Mouse (Mus musculus) megakaryocyte, adult 5-6 weeks (primary cell): ENCODE measurements around the gene C3. TPM values are rescaled to one million over a fixed set of nuclear protein-coding genes. Genes with fewer than 3 reads are reported as not detected.

Experiments
- ATAC-seq: 2 replicates; pipeline ENCODE4 v1.8.0; 2016; ENCODE audit warnings: mild to moderate bottlenecking, inconsistent platforms; ENCODE audit not compliant: poor library complexity, severe bottlenecking
- total RNA-seq, 2 experiments: library from RNA; stranded (forward) in 1 of 2; stranded (reverse) in 1 of 2; fragments of 153-499, 151-499 nt in 1 of 2; fragments of 221-1000, 200-1000 nt in 1 of 2; gene quantifications; 2 replicates each; pipeline versions ENCODE4 v1.2.3 to v1.2.4; 2015 to 2017

Gene C3
- total RNA-seq, 2 experiments from 2014 or later: 699 to 1,145 TPM

DNA sequence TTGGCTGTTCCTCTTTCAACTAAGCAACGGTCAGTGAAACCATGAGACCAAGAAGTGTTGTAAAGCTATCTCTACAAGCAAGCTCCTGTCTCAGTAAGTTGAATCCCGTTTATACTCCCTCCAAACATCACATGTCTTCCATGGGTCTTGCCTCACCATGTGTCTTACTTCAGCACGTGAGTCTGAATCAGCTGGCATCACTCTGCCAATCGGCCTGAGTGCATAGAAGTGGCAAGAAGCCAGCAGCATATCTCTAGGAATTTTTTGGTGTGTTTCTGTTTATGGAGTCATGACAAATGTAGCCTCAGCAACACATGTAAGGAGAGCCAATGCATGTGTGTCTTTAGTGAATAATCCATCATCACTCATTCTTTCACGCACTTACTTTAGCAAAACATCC lies 55.6 kb downstream of the C3 start:
- no peak for ATAC-seq

DNA sequence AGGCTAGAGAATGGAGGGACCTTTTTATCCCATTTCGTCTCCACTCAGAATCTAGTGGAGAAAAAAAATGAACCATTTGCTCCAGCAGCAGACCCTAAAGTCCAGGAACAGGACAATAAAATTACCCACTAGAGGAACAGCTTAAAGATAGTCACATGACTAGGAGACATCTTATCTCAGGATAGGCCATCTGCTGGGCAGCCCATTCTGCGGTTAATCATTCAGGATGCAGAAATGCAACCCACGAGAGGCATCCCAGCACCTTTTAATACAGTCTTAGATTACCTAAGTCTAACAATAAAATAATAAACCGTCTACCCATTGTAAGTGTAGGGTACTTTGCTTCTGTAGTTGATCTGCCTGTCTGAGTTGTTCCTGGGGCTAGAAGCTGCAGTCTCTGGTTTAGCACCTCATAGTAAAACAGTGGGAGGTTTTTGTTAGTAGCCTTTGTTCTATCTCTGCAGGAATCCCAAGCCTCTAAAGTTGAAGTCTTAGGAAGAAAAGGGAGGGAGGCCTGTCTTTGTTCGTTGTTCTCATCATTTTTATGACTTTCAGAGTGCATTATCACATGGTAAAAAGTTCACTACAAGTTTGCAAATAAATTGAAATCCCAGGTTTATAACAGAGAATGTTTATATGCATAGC lies 57.2 kb downstream of the C3 start:
- no peak for ATAC-seq

DNA sequence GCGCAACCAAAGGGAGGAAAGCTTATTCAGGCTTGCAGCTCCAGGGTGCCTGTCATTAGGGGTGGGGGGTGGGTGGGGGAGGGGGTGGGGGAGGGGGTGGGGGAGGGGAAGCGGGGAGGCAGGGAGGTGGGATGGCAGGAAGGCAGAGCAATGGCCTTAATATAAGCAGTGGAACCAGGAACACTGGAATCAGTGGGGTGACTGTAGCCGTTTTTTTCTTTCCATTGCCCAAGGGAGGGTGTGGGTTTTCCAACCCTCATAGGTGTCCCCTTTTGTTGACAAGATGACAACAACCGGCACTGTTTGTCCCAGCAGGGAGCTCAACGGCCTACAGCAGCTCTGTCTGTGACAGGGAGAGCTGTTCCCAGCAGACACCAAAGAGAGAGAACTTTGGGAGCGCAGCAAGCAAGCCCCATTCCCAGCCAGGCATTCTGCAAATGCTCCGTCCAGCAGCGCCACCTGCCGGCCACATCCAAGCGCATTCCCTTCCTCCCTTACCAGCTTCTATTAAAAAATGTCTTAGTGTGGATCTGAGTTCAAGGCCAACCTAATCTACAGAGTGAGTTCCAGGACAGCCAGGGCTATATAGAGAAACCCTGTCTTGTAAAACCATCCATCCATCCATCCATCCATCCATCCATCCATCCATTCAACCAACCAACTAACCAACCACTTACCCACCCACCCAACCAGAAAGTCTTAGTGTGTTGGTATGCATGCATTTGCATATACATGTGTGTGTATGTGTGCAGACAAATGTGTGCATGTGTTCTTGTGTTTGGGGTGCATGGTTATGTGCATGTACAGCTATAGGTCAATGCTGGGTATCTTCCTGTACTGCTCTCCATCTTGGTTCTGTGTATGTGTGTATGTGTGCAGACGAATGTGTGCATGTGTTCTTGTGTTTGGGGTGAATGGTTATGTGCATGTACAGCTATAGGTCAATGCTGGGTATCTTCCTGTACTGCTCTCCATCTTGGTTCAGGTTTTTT lies 60.8 kb downstream of the C3 start:
- ATAC-seq: peak; percentile 92

Other genes with a start within 250 kb of the C3 start
- gene Acer1, start 246.0 kb downstream of the C3 start, total RNA-seq (2015): not detected in 2 replicates
- 0.04 TPM in 1 of 2 replicates, not detected in the other for gene Acer1, start 246.0 kb downstream of the C3 start, total RNA-seq (2017)
- 19.1 and 20.0 TPM in 2 replicates for gene Clpp, start 237.8 kb downstream of the C3 start, total RNA-seq (2015)
- gene Clpp, start 237.8 kb downstream of the C3 start, total RNA-seq (2017): 25.1 and 27.3 TPM in 2 replicates
- gene Alkbh7, start 230.8 kb downstream of the C3 start, total RNA-seq (2015): 13.0 and 14.0 TPM in 2 replicates
- gene Alkbh7, start 230.8 kb downstream of the C3 start, total RNA-seq (2017): 7.6 and 12.8 TPM in 2 replicates
- not detected in 2 replicates for gene Pspn, start 228.1 kb downstream of the C3 start, total RNA-seq (2015)
- gene Pspn, start 228.1 kb downstream of the C3 start, total RNA-seq (2017): not detected in 2 replicates
- 41.1 and 45.2 TPM in 2 replicates for gene Gtf2f1, start 216.8 kb downstream of the C3 start, total RNA-seq (2015)
- 88.0 and 95.6 TPM in 2 replicates for gene Gtf2f1, start 216.8 kb downstream of the C3 start, total RNA-seq (2017)
- gene Gm17949, start 216.7 kb downstream of the C3 start, total RNA-seq (2015): not detected in 2 replicates
- gene Gm17949, start 216.7 kb downstream of the C3 start, total RNA-seq (2017): not detected in 2 replicates
- 56.0 and 66.5 TPM in 2 replicates for gene Khsrp, start 196.6 kb downstream of the C3 start, total RNA-seq (2015)
- gene Khsrp, start 196.6 kb downstream of the C3 start, total RNA-seq (2017): 43.9 and 57.7 TPM in 2 replicates
- not detected in 2 replicates for gene Slc25a41, start 186.5 kb downstream of the C3 start, total RNA-seq (2015)
- not detected in 2 replicates for gene Slc25a41, start 186.5 kb downstream of the C3 start, total RNA-seq (2017)
- gene Crb3, start 169.0 kb downstream of the C3 start, total RNA-seq (2015): 0.51 TPM in 1 of 2 replicates, not detected in the other
- gene Crb3, start 169.0 kb downstream of the C3 start, total RNA-seq (2017): not detected in 2 replicates
- gene Slc25a23, start 168.3 kb downstream of the C3 start, total RNA-seq (2015): 4.1 and 5.8 TPM in 2 replicates
- 0.49 and 0.77 TPM in 2 replicates for gene Slc25a23, start 168.3 kb downstream of the C3 start, total RNA-seq (2017)
- gene Dennd1c, start 149.6 kb downstream of the C3 start, total RNA-seq (2015): 69.7 and 73.9 TPM in 2 replicates
- gene Dennd1c, start 149.6 kb downstream of the C3 start, total RNA-seq (2017): 21.2 and 35.8 TPM in 2 replicates
- gene Tubb4a, start 140.4 kb downstream of the C3 start, total RNA-seq (2015): 0.13 TPM in 1 of 2 replicates, not detected in the other
- 0.11 and 0.41 TPM in 2 replicates for gene Tubb4a, start 140.4 kb downstream of the C3 start, total RNA-seq (2017)
- gene Tnfsf9, start 122.8 kb downstream of the C3 start, total RNA-seq (2015): 3.9 and 6.3 TPM in 2 replicates
- gene Tnfsf9, start 122.8 kb downstream of the C3 start, total RNA-seq (2017): 1.5 and 2.2 TPM in 2 replicates
- gene Cd70, start 78.4 kb downstream of the C3 start, total RNA-seq (2015): not detected in 2 replicates
- gene Cd70, start 78.4 kb downstream of the C3 start, total RNA-seq (2017): not detected in 2 replicates
- gene Tnfsf14, start 34.0 kb downstream of the C3 start, total RNA-seq (2015): 5.5 and 6.3 TPM in 2 replicates
- gene Tnfsf14, start 34.0 kb downstream of the C3 start, total RNA-seq (2017): 15.6 and 15.7 TPM in 2 replicates
- 36.6 and 39.1 TPM in 2 replicates for gene Gpr108, start 20.3 kb upstream of the C3 start, total RNA-seq (2015)
- 36.6 and 37.7 TPM in 2 replicates for gene Gpr108, start 20.3 kb upstream of the C3 start, total RNA-seq (2017)
- gene Trip10, start 21.3 kb upstream of the C3 start, total RNA-seq (2015): 3.6 and 5.4 TPM in 2 replicates
- 9.0 and 9.4 TPM in 2 replicates for gene Trip10, start 21.3 kb upstream of the C3 start, total RNA-seq (2017)
- 84.7 and 92.2 TPM in 2 replicates for gene Vav1, start 51.0 kb upstream of the C3 start, total RNA-seq (2015)
- gene Vav1, start 51.0 kb upstream of the C3 start, total RNA-seq (2017): 307 and 321 TPM in 2 replicates
- 53.0 and 62.3 TPM in 2 replicates for gene Adgre1, start 130.6 kb upstream of the C3 start, total RNA-seq (2015)
- gene Adgre1, start 130.6 kb upstream of the C3 start, total RNA-seq (2017): 107 and 116 TPM in 2 replicates